Mouse (Mus musculus) midbrain, embryonic 15.5 days (tissue): Measurements from ENCODE around the gene Sult1a1. TPM values are rescaled to one million over a fixed set of nuclear protein-coding genes. Genes with fewer than 3 reads are reported as not detected.
A peak's percentile ranks its signal among the peaks of the same experiment; 100 is the strongest.

Experiments used
- ATAC-seq: fragments of 200-750 bp; cut with Nextera tagmentation; replicated peaks from 2 replicates; pipeline ENCODE4 v1.8.0; 2017; ENCODE audit warnings: moderate TSS enrichment
- H3K27ac ChIP-seq: fragments of 300-500 bp; sonication (generic); 2 replicates; pipeline ENCODE4 v1.5.1; 2015; ENCODE audit warnings: mild to moderate bottlenecking, inconsistent platforms
- H3K27me3 ChIP-seq: fragments of 300-500 bp; sonication (generic); replicated peaks from 2 replicates; pipeline ENCODE4 v1.6.1; 2015; ENCODE audit warnings: inconsistent platforms
- H3K36me3 ChIP-seq: fragments of 300-500 bp; sonication (generic); replicated peaks from 2 replicates; pipeline ENCODE4 v1.6.1; 2015; ENCODE audit warnings: inconsistent platforms
- H3K4me1 ChIP-seq: fragments of 300-500 bp; sonication (generic); 2 replicates; pipeline ENCODE4 v1.6.1; 2015; ENCODE audit warnings: inconsistent platforms
- H3K4me2 ChIP-seq: fragments of 300-500 bp; sonication (generic); 2 replicates; pipeline ENCODE4 v1.6.1; 2015; ENCODE audit warnings: inconsistent platforms, mild to moderate bottlenecking, moderate library complexity
- H3K4me3 ChIP-seq: fragments of 300-500 bp; sonication (generic); 2 replicates; pipeline ENCODE4 v1.5.1; 2015; ENCODE audit warnings: mild to moderate bottlenecking, inconsistent platforms
- H3K9ac ChIP-seq: fragments of 300-500 bp; sonication (generic); 2 replicates; pipeline ENCODE4 v1.6.1; 2015; ENCODE audit warnings: mild to moderate bottlenecking, inconsistent platforms
- H3K9me3 ChIP-seq: fragments of 300-500 bp; sonication (generic); 2 replicates; pipeline ENCODE4 v1.6.1; 2016; ENCODE audit warnings: inconsistent platforms
- WGBS: fragments of 180-500 bp; shearing (Covaris S2); methylation state at CpG from one replicate; pipeline ENCODE4 v1.1.7; 2015; ENCODE audit warnings: mixed read lengths; 5-methylcytosine and 5-hydroxymethylcytosine counted together
- polyA plus RNA-seq: library from polyadenylated mRNA; unstranded; fragments of >200 nt; fragmentation: Nextera tagmentation; extraction: Ambion mirVana; gene quantifications from 2 replicates; pipeline ENCODE4 v1.2.1, GENCODE M21; 2015

The Sult1a1 gene
- polyA plus RNA-seq, 1 experiment from 2014 or later, result 8.9 TPM

GRCm38 (mm10) chr7:126703757-126704077 lies 27.5 kb upstream of the Sult1a1 start:
- Histone ChIP-seq H3K36me3 (peaks cover 10% of the 10 kb centered on the region), H3K27me3 (no peaks in the 10 kb centered on the region), H3K4me2 (peak overlapping the region; percentile 72), H3K9me3 (no peaks in the 10 kb centered on the region), H3K4me1 (peaks cover 42% of the 10 kb centered on the region), H3K9ac (peak overlapping the region; percentile 98), H3K27ac (peak overlapping the region; percentile 90), H3K4me3 (peak overlapping the region; percentile 89)
- 6% methylated on average over 7 of the region's 7 CpGs for WGBS
- ATAC-seq, result peak; percentile 35; the same call in 1 of the 2 replicates

- Histone ChIP-seq H3K9ac (peak overlapping the region; percentile 98), H3K36me3 (peaks cover 12% of the 10 kb centered on the region), H3K4me3 (peak overlapping the region; percentile 89), H3K4me2 (peak overlapping the region; percentile 72), H3K27me3 (no peaks in the 10 kb centered on the region), H3K9me3 (no peaks in the 10 kb centered on the region), H3K4me1 (peaks cover 42% of the 10 kb centered on the region), H3K27ac (peak overlapping the region; percentile 90)
- 80% methylated on average over 12 of the region's 12 CpGs for WGBS
- ATAC-seq, result no peak
These were observed 26.9 kb upstream of the Sult1a1 start for GRCm38 (mm10) chr7:126702861-126703756.

- 0 out of 2 replicates have a peak overlapping the region, but pooled peaks have one; percentile 98 for H3K9ac ChIP-seq
- ATAC-seq, result no peak
- H3K27ac ChIP-seq, result no peak overlapping the region
- H3K4me3 ChIP-seq, result no peak overlapping the region
- 80% methylated on average over 6 of the region's 6 CpGs for WGBS
- peak overlapping the region; percentile 72 for H3K4me2 ChIP-seq
- peaks cover 13% of the 10 kb centered on the region for H3K36me3 ChIP-seq
- no peaks in the 10 kb centered on the region for H3K9me3 ChIP-seq
- H3K4me1 ChIP-seq, result peaks cover 44% of the 10 kb centered on the region
- no peaks in the 10 kb centered on the region for H3K27me3 ChIP-seq
These were observed 26.1 kb upstream of the Sult1a1 start for GRCm38 (mm10) chr7:126702358-126702757.

- peaks cover 50% of the 10 kb centered on the region for H3K4me1 ChIP-seq
- no peak for ATAC-seq
- no peaks in the 10 kb centered on the region for H3K27me3 ChIP-seq
- 56% methylated on average over 24 of the region's 24 CpGs for whole genome bisulfite sequencing
- H3K9ac ChIP-seq, result peak overlapping the region; percentile 23; the same call in 1 of the 2 replicates
- peaks cover 13% of the 10 kb centered on the region for H3K36me3 ChIP-seq
- no peaks in the 10 kb centered on the region for H3K9me3 ChIP-seq
- 0 out of 2 replicates have a peak overlapping the region, but pooled peaks have one; percentile 13 for H3K4me3 ChIP-seq
- peak overlapping the region; percentile 72 for H3K4me2 ChIP-seq
- no peak overlapping the region for H3K27ac ChIP-seq
These were observed 25.5 kb upstream of the Sult1a1 start for GRCm38 (mm10) chr7:126701559-126702357.

GRCm38 (mm10) chr7:126701070-126701469 lies 24.8 kb upstream of the Sult1a1 start:
- Histone ChIP-seq H3K9me3 (no peaks in the 10 kb centered on the region), H3K4me2 (peak overlapping the region; percentile 31), H3K36me3 (peaks cover 13% of the 10 kb centered on the region), H3K27me3 (no peaks in the 10 kb centered on the region), H3K9ac (peak overlapping the region; percentile 23; the same call in 1 of the 2 replicates), H3K4me1 (peaks cover 57% of the 10 kb centered on the region), H3K4me3 (0 out of 2 replicates have a peak overlapping the region, but pooled peaks have one; percentile 13), H3K27ac (no peak overlapping the region)
- 0 out of 2 replicates have a peak, but pooled peaks have one; percentile 7 for ATAC-seq
- WGBS, result 0% methylated on average over 11 of the region's 11 CpGs

- Histone ChIP-seq H3K36me3 (peaks cover 13% of the 10 kb centered on the region), H3K9ac (no peak overlapping the region), H3K9me3 (no peaks in the 10 kb centered on the region), H3K4me3 (no peak overlapping the region), H3K27ac (no peak overlapping the region), H3K27me3 (no peaks in the 10 kb centered on the region), H3K4me2 (peak overlapping the region; percentile 31; the same call in 1 of the 2 replicates), H3K4me1 (peaks cover 56% of the 10 kb centered on the region)
- WGBS, result 86% methylated on average over 25 of the region's 25 CpGs
- no peak for ATAC-seq
These were observed 24.1 kb upstream of the Sult1a1 start for GRCm38 (mm10) chr7:126700063-126701015.

GRCm38 (mm10) chr7:126697838-126698237 lies 21.6 kb upstream of the Sult1a1 start:
- H3K9me3 ChIP-seq, result no peaks in the 10 kb centered on the region
- H3K36me3 ChIP-seq, result peaks cover 13% of the 10 kb centered on the region
- ATAC-seq, result no peak
- WGBS, result 93% methylated on average over 8 of the region's 8 CpGs
- no peaks in the 10 kb centered on the region for H3K27me3 ChIP-seq
- peaks cover 56% of the 10 kb centered on the region for H3K4me1 ChIP-seq
- H3K27ac ChIP-seq, result no peak overlapping the region
- H3K9ac ChIP-seq, result no peak overlapping the region
- no peak overlapping the region for H3K4me2 ChIP-seq
- H3K4me3 ChIP-seq, result no peak overlapping the region

- peaks cover 13% of the 10 kb centered on the region for H3K36me3 ChIP-seq
- 68% methylated on average over 3 of the region's 3 CpGs for WGBS
- peaks cover 52% of the 10 kb centered on the region for H3K4me1 ChIP-seq
- peak overlapping the region; percentile 81 for H3K4me3 ChIP-seq
- H3K9me3 ChIP-seq, result no peaks in the 10 kb centered on the region
- no peak for ATAC-seq
- H3K9ac ChIP-seq, result peak overlapping the region; percentile 69
- H3K27me3 ChIP-seq, result no peaks in the 10 kb centered on the region
- no peak overlapping the region for H3K27ac ChIP-seq
- peak overlapping the region; percentile 89 for H3K4me2 ChIP-seq
These were observed 20.7 kb upstream of the Sult1a1 start for GRCm38 (mm10) chr7:126696886-126697285.

GRCm38 (mm10) chr7:126696303-126696702 lies 20.1 kb upstream of the Sult1a1 start:
- peak overlapping the region; percentile 81 for H3K4me3 ChIP-seq
- H3K4me1 ChIP-seq, result peaks cover 46% of the 10 kb centered on the region
- 2% methylated on average over 17 of the region's 17 CpGs for WGBS
- H3K36me3 ChIP-seq, result peaks cover 13% of the 10 kb centered on the region
- peak overlapping the region; percentile 78 for H3K27ac ChIP-seq
- peak overlapping the region; percentile 69 for H3K9ac ChIP-seq
- H3K27me3 ChIP-seq, result no peaks in the 10 kb centered on the region
- no peak for ATAC-seq
- no peaks in the 10 kb centered on the region for H3K9me3 ChIP-seq
- H3K4me2 ChIP-seq, result peak overlapping the region; percentile 89

GRCm38 (mm10) chr7:126695631-126696207 lies 19.5 kb upstream of the Sult1a1 start, which contains the start of gene Slx1b:
Gene Slx1b, minus strand, starts transcription at chr7:126695784.
- under 1% methylated on average over 40 of the region's 40 CpGs for WGBS
- peak; percentile 95 for ATAC-seq
- peak within 1 kb of the TSS; percentile 89 for H3K4me2 ChIP-seq
- peaks cover 17% of the 10 kb centered on the region for H3K36me3 ChIP-seq
- H3K27ac ChIP-seq, result peak within 1 kb of the TSS; percentile 91
- peaks cover 40% of the 10 kb centered on the region for H3K4me1 ChIP-seq
- H3K9ac ChIP-seq, result peak within 1 kb of the TSS; percentile 77
- no peaks in the 10 kb centered on the region for H3K9me3 ChIP-seq
- no peaks in the 10 kb centered on the region for H3K27me3 ChIP-seq
- peak within 1 kb of the TSS; percentile 81 for H3K4me3 ChIP-seq

GRCm38 (mm10) chr7:126695210-126695611 lies 19.0 kb upstream of the Sult1a1 start, which contains the start of gene Bola2:
Gene Bola2, plus strand, starts transcription at chr7:126695401.
- H3K9ac ChIP-seq, result peak within 1 kb of the TSS; percentile 77
- H3K27ac ChIP-seq, result peak within 1 kb of the TSS; percentile 91
- ATAC-seq, result peak; percentile 35
- no peaks in the 10 kb centered on the region for H3K9me3 ChIP-seq
- peak within 1 kb of the TSS; percentile 89 for H3K4me2 ChIP-seq
- under 1% methylated on average over 31 of the region's 31 CpGs for WGBS
- peak within 1 kb of the TSS; percentile 81 for H3K4me3 ChIP-seq
- peaks cover 36% of the 10 kb centered on the region for H3K4me1 ChIP-seq
- peaks cover 12% of the 10 kb centered on the region for H3K36me3 ChIP-seq
- H3K27me3 ChIP-seq, result no peaks in the 10 kb centered on the region
